Mouse (Mus musculus) G1E (cell line): Measurements from ENCODE around the gene Atxn1l. TPM values are rescaled to one million over a fixed set of nuclear protein-coding genes. Genes with fewer than 3 reads are reported as not detected.

Source experiments
- ATAC-seq: 2 replicates; pipeline ENCODE4 v1.8.0; 2016; ENCODE audit warnings: mild to moderate bottlenecking; ENCODE audit not compliant: insufficient number of reproducible peaks, poor library complexity, low FRiP score, severe bottlenecking; ENCODE audit errors: extremely low read depth
- DNase-seq: peaks from one replicate; pipeline ENCODE4 v3.0.0; 2012; ENCODE audit warnings: low spot score
- H3K27me3 ChIP-seq: 2 replicates; pipeline ENCODE4 v1.6.1; 2012; ENCODE audit warnings: mild to moderate bottlenecking, low read length, inconsistent platforms; ENCODE audit not compliant: insufficient read depth
- H3K36me3 ChIP-seq: replicated peaks from 2 replicates; pipeline ENCODE3; 2012; ENCODE audit warnings: mild to moderate bottlenecking, inconsistent platforms
- H3K4me1 ChIP-seq: 2 replicates; pipeline ENCODE4 v1.6.1; 2012; ENCODE audit warnings: low read depth, low read length, inconsistent platforms, mixed read lengths; ENCODE audit not compliant: insufficient read depth
- H3K4me3 ChIP-seq: 2 replicates; pipeline ENCODE4 v1.5.1; 2012; ENCODE audit warnings: low read depth, mild to moderate bottlenecking, inconsistent platforms, low read length, moderate library complexity, mixed read lengths
- H3K9me3 ChIP-seq: replicated peaks from 2 replicates; pipeline ENCODE4 v1.6.1; 2012; ENCODE audit warnings: inconsistent platforms
- CTCF ChIP-seq: IDR thresholded peaks from 2 replicates; pipeline ENCODE4 v1.5.1; 2012; ENCODE audit warnings: low read depth, low read length, inconsistent platforms, mixed read lengths
- GATA1 ChIP-seq: IDR thresholded peaks from 2 replicates; pipeline ENCODE4 v1.6.1; 2012; ENCODE audit warnings: borderline replicate concordance, low read length, inconsistent platforms, mixed read lengths
- GATA2 ChIP-seq: IDR thresholded peaks from 2 replicates; pipeline ENCODE4 v1.6.1; 2012; ENCODE audit warnings: low read depth, low read length, inconsistent platforms, borderline replicate concordance
- POLR2AphosphoS5 ChIP-seq: IDR thresholded peaks from 2 replicates; pipeline ENCODE4 v1.6.1; 2012; ENCODE audit warnings: low read depth, low read length, inconsistent platforms; ENCODE audit not compliant: insufficient replicate concordance
- TAL1 ChIP-seq: conservative IDR thresholded peaks from 2 replicates; pipeline ENCODE4 v1.6.1; 2012; ENCODE audit warnings: low read depth, low read length, inconsistent platforms, mixed read lengths
- polyA plus RNA-seq: library from polyadenylated mRNA; stranded (reverse); fragments of >175 nt; gene quantifications from 2 replicates; pipeline ENCODE4 v1.2.3, GENCODE M21; 2012
- total RNA-seq, 2 experiments: library from RNA; stranded (forward) in 1 of 2; stranded (reverse) in 1 of 2; fragments of 200-1000 nt in 1 of 2; fragments of >200 nt in 1 of 2; fragmentation: Nextera tagmentation in 1 of 2; gene quantifications; 2 replicates each; pipeline ENCODE4 v1.2.3; 2014 to 2017

Gene Atxn1l
- total RNA-seq (2014; fragmentation: Nextera tagmentation): 27.6 and 29.5 TPM in 2 replicates
- 18.4 and 20.7 TPM in 2 replicates for total RNA-seq (2017)
- polyA plus RNA-seq: 33.4 and 36.8 TPM in 2 replicates

DNA sequence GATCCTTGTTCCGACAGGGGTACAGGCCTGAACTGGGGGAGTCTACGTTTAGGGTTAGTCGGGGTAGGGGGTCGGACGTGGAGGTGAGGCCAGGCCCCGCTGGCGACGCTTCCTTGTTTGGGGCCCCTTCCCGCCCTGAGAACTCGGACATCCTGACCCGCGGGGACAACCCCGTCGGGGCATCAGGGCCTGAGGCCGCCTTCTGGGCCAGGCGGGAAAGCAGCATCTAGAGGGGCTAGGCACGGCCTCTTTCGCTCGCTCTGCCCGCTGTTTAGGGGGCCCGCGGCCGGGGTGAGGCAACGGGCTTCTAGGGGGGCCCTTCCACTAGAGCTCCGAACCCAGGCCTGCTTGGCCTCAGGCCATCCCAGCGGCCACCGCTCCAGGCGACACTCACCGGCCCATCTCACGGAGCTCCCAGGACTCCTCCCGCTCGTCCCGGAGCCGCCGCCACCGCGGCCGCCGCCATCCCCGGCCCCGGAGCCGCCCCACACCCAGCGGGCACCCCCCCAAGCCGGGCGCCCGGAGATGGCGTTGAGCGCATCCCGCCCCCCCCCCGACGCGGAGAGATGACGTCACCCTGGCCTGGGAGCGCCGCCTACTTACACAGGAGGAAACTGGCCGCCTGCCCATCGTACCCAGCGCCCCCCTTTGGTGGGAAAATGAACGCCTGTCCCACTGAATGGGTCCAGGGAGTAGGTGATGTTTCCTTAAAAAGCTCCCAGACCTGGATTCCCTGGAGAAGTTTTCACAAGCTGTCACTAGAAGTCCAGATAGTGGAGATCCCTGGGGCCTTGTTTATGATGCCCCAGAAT is at the start of gene Atxn1l:
Gene Atxn1l (minus strand): TSS at position 503 of the 812 bp plus-strand sequence.
- Histone ChIP-seq H3K4me1 (peaks cover 18% of the 10 kb centered on the region), H3K9me3 (0 out of 2 replicates have a peak, but pooled peaks cover 4% of the 10 kb centered on the region), H3K27me3 (no peaks in the 10 kb centered on the region), H3K4me3 (peak within 1 kb of the TSS; percentile 95), H3K36me3 (peaks cover 30% of the 10 kb centered on the region)
- TF ChIP-seq TAL1: no peak
- DNase-seq (peak; percentile 93), ATAC-seq (peak; percentile 60)

- ATAC-seq (no peak), DNase-seq (no peak)
- peak overlapping the region; percentile 43; the same call in 1 of the 2 replicates for H3K4me3 ChIP-seq
- H3K9me3 ChIP-seq: no peaks in the 10 kb centered on the region
- H3K4me1 ChIP-seq: peaks cover 28% of the 10 kb centered on the region
- 0 out of 2 replicates have a peak, but pooled peaks cover 4% of the 10 kb centered on the region for H3K27me3 ChIP-seq
- H3K36me3 ChIP-seq: peaks cover 2% of the 10 kb centered on the region
- TF ChIP-seq CTCF (no peak), TAL1 (no peak), POLR2AphosphoS5 (no peak), GATA1 (no peak), GATA2 (no peak)
Observed at GRCm38 (mm10) chr8:109780548-109780947, 43.0 kb upstream of the Atxn1l start.

DNA sequence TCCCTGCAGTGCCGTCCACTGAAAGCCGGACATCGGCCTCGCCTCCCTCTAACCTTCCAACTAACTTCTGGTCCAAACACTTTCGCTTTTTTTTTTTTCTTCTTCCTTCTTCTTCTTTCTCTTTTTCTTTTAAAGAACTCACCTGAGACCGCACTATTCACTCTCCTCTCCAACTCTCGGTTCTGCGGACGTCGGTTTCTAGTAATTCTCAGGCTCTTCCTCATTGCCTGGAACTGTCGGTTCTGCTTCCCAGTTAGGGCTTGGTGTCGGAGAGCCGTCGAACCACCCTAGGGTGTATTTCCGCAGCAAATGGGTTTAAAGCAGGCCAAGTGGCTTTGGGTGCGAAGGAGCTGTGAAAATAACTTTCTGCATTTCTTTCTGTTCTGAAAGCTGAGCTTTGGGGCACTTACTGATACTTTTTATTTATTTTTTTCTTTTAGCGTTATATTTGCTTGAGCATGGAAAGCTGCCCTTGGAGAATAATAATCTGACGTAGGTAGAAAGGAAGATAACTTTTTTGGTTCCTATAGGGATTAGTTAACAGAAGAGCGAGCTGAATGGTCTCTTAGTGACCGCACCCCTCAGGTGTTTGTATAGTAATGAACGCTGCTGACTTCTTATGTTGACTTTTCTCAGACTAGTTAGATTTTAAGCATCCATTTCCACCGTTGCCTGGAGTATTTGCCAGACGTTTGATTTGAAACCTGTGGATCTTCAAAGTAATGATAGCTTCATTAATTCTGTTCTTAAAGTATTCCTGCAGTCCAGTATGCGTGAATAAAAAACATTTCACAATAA is 42.1 kb upstream of the Atxn1l start:
- TF ChIP-seq CTCF (no peak), POLR2AphosphoS5 (no peak), GATA1 (no peak), TAL1 (no peak)
- DNase-seq: no peak
- peaks cover 26% of the 10 kb centered on the region for H3K4me1 ChIP-seq

DNA sequence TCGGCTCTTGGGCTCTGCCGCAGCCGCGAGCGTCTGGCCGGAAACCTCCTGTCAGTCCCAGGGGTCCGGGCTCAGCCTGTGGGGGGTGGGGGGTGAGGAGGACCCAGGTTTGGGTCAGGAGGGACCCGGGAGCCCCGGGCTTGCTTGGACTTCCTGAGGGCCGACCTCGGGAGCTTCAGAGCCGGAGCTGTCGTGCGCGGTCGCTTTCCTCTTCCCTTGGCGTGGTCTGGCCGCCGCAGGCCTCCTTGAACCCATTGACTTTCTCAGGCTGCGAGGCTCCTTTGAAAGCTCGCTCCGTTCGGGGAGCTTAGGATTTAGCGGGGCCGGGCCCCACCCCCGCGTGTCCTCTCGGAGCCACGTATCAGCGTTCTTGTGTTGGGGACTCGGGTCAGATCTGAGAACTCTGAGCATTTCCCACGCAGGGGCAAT is 41.5 kb upstream of the Atxn1l start:
- peaks cover 2% of the 10 kb centered on the region for H3K36me3 ChIP-seq
- ATAC-seq: no peak
- peak; percentile 47 for DNase-seq
- no peaks in the 10 kb centered on the region for H3K9me3 ChIP-seq
- H3K4me1 ChIP-seq: peaks cover 26% of the 10 kb centered on the region
- TF ChIP-seq GATA2 (no peak), POLR2AphosphoS5 (no peak), GATA1 (no peak), TAL1 (no peak), CTCF (no peak)
- H3K4me3 ChIP-seq: peak overlapping the region; percentile 92
- H3K27me3 ChIP-seq: peaks cover 9% of the 10 kb centered on the region; the same call in 1 of the 2 replicates

More for the DNA sequence above, 42.1 kb upstream of the Atxn1l start:
- peak overlapping the region; percentile 92 for H3K4me3 ChIP-seq
- H3K9me3 ChIP-seq: no peaks in the 10 kb centered on the region
- no peak for ATAC-seq
- H3K27me3 ChIP-seq: peaks cover 9% of the 10 kb centered on the region; the same call in 1 of the 2 replicates
- peaks cover 2% of the 10 kb centered on the region for H3K36me3 ChIP-seq

DNA sequence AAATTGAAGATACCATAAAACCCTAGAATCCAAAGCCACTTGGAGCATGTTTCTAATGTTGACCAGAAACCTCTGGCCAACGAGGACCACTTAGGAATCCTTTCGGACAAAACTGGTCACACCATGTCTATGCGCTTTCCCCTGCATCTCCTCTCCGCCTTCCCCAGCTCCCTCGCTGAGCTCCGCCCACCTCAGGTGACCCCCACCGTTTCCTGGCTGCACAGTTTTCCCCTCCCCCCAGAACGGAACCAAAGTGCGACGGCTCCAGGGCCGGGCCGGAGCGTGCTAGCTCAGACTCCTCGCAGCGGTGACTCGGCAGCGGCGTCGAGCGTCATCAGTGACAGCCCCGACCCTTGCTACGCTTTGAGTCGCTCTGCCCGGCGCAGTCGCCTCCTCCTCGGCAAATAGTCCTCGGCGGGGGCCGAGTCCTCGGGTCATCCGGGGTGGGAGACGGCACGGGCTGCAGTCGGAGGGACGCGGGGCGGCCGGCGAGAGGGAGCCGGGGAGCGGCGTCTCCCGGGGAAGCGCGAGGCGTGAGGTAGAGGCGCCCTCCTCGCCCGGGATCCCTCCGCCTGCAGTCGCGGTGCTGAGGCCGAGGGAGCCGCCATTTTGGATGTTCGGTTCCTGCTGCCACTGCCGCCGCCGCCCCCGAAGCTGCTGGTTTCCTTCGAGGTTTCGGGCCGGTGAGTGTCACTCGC is 40.9 kb upstream of the Atxn1l start, which contains the start of gene Ap1g1:
Gene Ap1g1 (plus strand): TSS at position 275 of the 698 bp plus-strand sequence.
- Histone ChIP-seq H3K9me3 (no peaks in the 10 kb centered on the region), H3K4me1 (peaks cover 21% of the 10 kb centered on the region), H3K27me3 (peaks cover 11% of the 10 kb centered on the region), H3K36me3 (peaks cover 2% of the 10 kb centered on the region), H3K4me3 (peak within 1 kb of the TSS; percentile 92)
- DNase-seq (peak; percentile 89), ATAC-seq (peak; percentile 98)
- TF ChIP-seq POLR2AphosphoS5 (no peak), GATA2 (no peak), GATA1 (no peak), CTCF (no peak), TAL1 (no peak)
